Mouse (Mus musculus) heart, postnatal 0 days (tissue): ENCODE data around the gene Obp2b.

ENCODE experiments used
- CTCF ChIP-seq: IDR thresholded peaks from 2 replicates; pipeline ENCODE4 v1.5.1; 2016; ENCODE audit warnings: antibody characterized with exemption, control low read depth, low read depth
- EP300 ChIP-seq: IDR thresholded peaks from 2 replicates; pipeline ENCODE4 v1.6.1; 2016; ENCODE audit warnings: antibody characterized with exemption, low read depth

- TF ChIP-seq EP300 (no peak), CTCF (no peak)
Observed at GRCm38 (mm10) chr2:25698696-25699095, 38.1 kb upstream of the Obp2b start.
